Mouse (Mus musculus): ENCODE measurements at regions not wholly inside any gene's neighbourhood (a gene's known extent, or its start where the extent isn't known, plus 50 kb on each side); places are given as distances from the start of the nearest gene placed in this dataset.

- intact Hi-C loops (cut with DNase I), result no loop called here
- WGBS, result 88% methylated on average over 12 of the region's 12 CpGs
- Histone ChIP-seq H3K27me3 (ENCODE audit: control insufficient read depth, insufficient read depth, low read length) (no peaks in the 10 kb centered on the region), H3K4me1 (ENCODE audit: control insufficient read depth, insufficient read depth, low read length) (no peaks in the 10 kb centered on the region), H3K9ac (ENCODE audit: low read depth, low read length) (no peak overlapping the region), H3K36me3 (ENCODE audit: control insufficient read depth, insufficient read depth, low read length) (no peaks in the 10 kb centered on the region), H3K27ac (no peak overlapping the region), H3K79me2 (replicated peaks; ENCODE audit: control insufficient read depth, insufficient read depth, low read length) (no peaks in the 10 kb centered on the region), H3K4me3 (no peak overlapping the region)
- DNase-seq, result no peak
- TF ChIP-seq CTCF (IDR thresholded peaks at IDR 0.05), result no peak
- TF ChIP-seq POLR2A (IDR thresholded peaks at IDR 0.05; ENCODE audit: insufficient read depth, low read depth, low read length), result no peak
- no peak for TF ChIP-seq EP300 (IDR thresholded peaks at IDR 0.05; ENCODE audit: insufficient read depth, low read depth, low read length)
Measured at GRCm38 (mm10) chr1:90374517-90374916, 170.7 kb downstream of the Ackr3 start.

GRCm38 (mm10) chr1:90380034-90380705, 176.4 kb downstream of the Ackr3 start:
- no peak for DNase-seq
- no peaks in the 10 kb centered on the region for H3K36me3 ChIP-seq (ENCODE audit: control insufficient read depth, insufficient read depth, low read length)
- H3K4me1 ChIP-seq (ENCODE audit: control insufficient read depth, insufficient read depth, low read length), result no peaks in the 10 kb centered on the region
- no peak overlapping the region for H3K27ac ChIP-seq
- no peak overlapping the region for H3K4me3 ChIP-seq
- TF ChIP-seq POLR2A (IDR thresholded peaks at IDR 0.05; ENCODE audit: insufficient read depth, low read depth, low read length) (no peak), CTCF (IDR thresholded peaks at IDR 0.05) (no peak), EP300 (IDR thresholded peaks at IDR 0.05; ENCODE audit: insufficient read depth, low read depth, low read length) (no peak)
- intact Hi-C loops (cut with DNase I), result no loop called here
- H3K27me3 ChIP-seq (ENCODE audit: control insufficient read depth, insufficient read depth, low read length), result no peaks in the 10 kb centered on the region
- no peak overlapping the region for H3K9ac ChIP-seq (ENCODE audit: low read depth, low read length)
- WGBS, result 88% methylated on average over 9 of the region's 9 CpGs
- H3K79me2 ChIP-seq (replicated peaks; ENCODE audit: control insufficient read depth, insufficient read depth, low read length), result no peaks in the 10 kb centered on the region

- no peak overlapping the region for H3K4me3 ChIP-seq
- H3K9ac ChIP-seq (ENCODE audit: low read depth, low read length), result no peak overlapping the region
- no peaks in the 10 kb centered on the region for H3K4me1 ChIP-seq (ENCODE audit: control insufficient read depth, insufficient read depth, low read length)
- no peaks in the 10 kb centered on the region for H3K27me3 ChIP-seq (ENCODE audit: control insufficient read depth, insufficient read depth, low read length)
- no peak for DNase-seq
- no peak overlapping the region for H3K27ac ChIP-seq
- WGBS, result 85% methylated on average over 11 of the region's 11 CpGs
- no peaks in the 10 kb centered on the region for H3K79me2 ChIP-seq (replicated peaks; ENCODE audit: control insufficient read depth, insufficient read depth, low read length)
- H3K36me3 ChIP-seq (ENCODE audit: control insufficient read depth, insufficient read depth, low read length), result no peaks in the 10 kb centered on the region
- intact Hi-C loops (cut with DNase I), result no loop called here
- TF ChIP-seq POLR2A (IDR thresholded peaks at IDR 0.05; ENCODE audit: insufficient read depth, low read depth, low read length) (no peak), CTCF (IDR thresholded peaks at IDR 0.05) (no peak), EP300 (IDR thresholded peaks at IDR 0.05; ENCODE audit: insufficient read depth, low read depth, low read length) (no peak)
Measured at GRCm38 (mm10) chr1:90382941-90383470, 179.2 kb downstream of the Ackr3 start.

- Histone ChIP-seq H3K27ac (no peak overlapping the region), H3K27me3 (ENCODE audit: control insufficient read depth, insufficient read depth, low read length) (no peaks in the 10 kb centered on the region), H3K79me2 (replicated peaks; ENCODE audit: control insufficient read depth, insufficient read depth, low read length) (no peaks in the 10 kb centered on the region), H3K4me1 (ENCODE audit: control insufficient read depth, insufficient read depth, low read length) (no peaks in the 10 kb centered on the region), H3K4me3 (no peak overlapping the region), H3K9ac (ENCODE audit: low read depth, low read length) (no peak overlapping the region), H3K36me3 (ENCODE audit: control insufficient read depth, insufficient read depth, low read length) (no peaks in the 10 kb centered on the region)
- WGBS, result 71% methylated on average over 4 of the region's 4 CpGs
- TF ChIP-seq CTCF (IDR thresholded peaks at IDR 0.05), result no peak
- TF ChIP-seq EP300 (IDR thresholded peaks at IDR 0.05; ENCODE audit: insufficient read depth, low read depth, low read length), result no peak
- TF ChIP-seq POLR2A (IDR thresholded peaks at IDR 0.05; ENCODE audit: insufficient read depth, low read depth, low read length), result no peak
- DNase-seq, result no peak
- intact Hi-C loops (cut with DNase I), result no loop called here
Measured at GRCm38 (mm10) chr1:90385024-90385423, 181.2 kb downstream of the Ackr3 start.

GRCm38 (mm10) chr1:90386792-90387191, 183.0 kb downstream of the Ackr3 start:
- intact Hi-C loops (cut with DNase I), result no loop called here
- Histone ChIP-seq H3K4me1 (ENCODE audit: control insufficient read depth, insufficient read depth, low read length) (no peaks in the 10 kb centered on the region), H3K27me3 (ENCODE audit: control insufficient read depth, insufficient read depth, low read length) (no peaks in the 10 kb centered on the region), H3K36me3 (ENCODE audit: control insufficient read depth, insufficient read depth, low read length) (no peaks in the 10 kb centered on the region), H3K27ac (no peak overlapping the region), H3K4me3 (no peak overlapping the region), H3K79me2 (replicated peaks; ENCODE audit: control insufficient read depth, insufficient read depth, low read length) (no peaks in the 10 kb centered on the region), H3K9ac (ENCODE audit: low read depth, low read length) (no peak overlapping the region)
- 84% methylated on average over 7 of the region's 7 CpGs for WGBS
- TF ChIP-seq EP300 (IDR thresholded peaks at IDR 0.05; ENCODE audit: insufficient read depth, low read depth, low read length), result no peak
- no peak for TF ChIP-seq POLR2A (IDR thresholded peaks at IDR 0.05; ENCODE audit: insufficient read depth, low read depth, low read length)
- no peak for TF ChIP-seq CTCF (IDR thresholded peaks at IDR 0.05)
- no peak for DNase-seq

GRCm38 (mm10) chr1:90390422-90390821, 186.6 kb downstream of the Ackr3 start:
- H3K36me3 ChIP-seq (ENCODE audit: control insufficient read depth, insufficient read depth, low read length), result no peaks in the 10 kb centered on the region
- intact Hi-C loops (cut with DNase I), result no loop called here
- no peak overlapping the region for H3K4me3 ChIP-seq
- no peaks in the 10 kb centered on the region for H3K79me2 ChIP-seq (replicated peaks; ENCODE audit: control insufficient read depth, insufficient read depth, low read length)
- TF ChIP-seq CTCF (IDR thresholded peaks at IDR 0.05), result no peak
- no peak for TF ChIP-seq POLR2A (IDR thresholded peaks at IDR 0.05; ENCODE audit: insufficient read depth, low read depth, low read length)
- TF ChIP-seq EP300 (IDR thresholded peaks at IDR 0.05; ENCODE audit: insufficient read depth, low read depth, low read length), result no peak
- 85% methylated on average over 7 of the region's 7 CpGs for WGBS
- no peak overlapping the region for H3K27ac ChIP-seq
- no peak overlapping the region for H3K9ac ChIP-seq (ENCODE audit: low read depth, low read length)
- no peaks in the 10 kb centered on the region for H3K4me1 ChIP-seq (ENCODE audit: control insufficient read depth, insufficient read depth, low read length)
- H3K27me3 ChIP-seq (ENCODE audit: control insufficient read depth, insufficient read depth, low read length), result no peaks in the 10 kb centered on the region
- no peak for DNase-seq

Data from heart, adult 2 months (tissue).